Mouse (Mus musculus) spleen, postnatal 36 days (tissue): ENCODE data around the gene Gm43738.
A peak's percentile ranks its signal among the peaks of the same experiment; 100 is the strongest.

ENCODE experiments used
- DNase-seq, 2 experiments: peaks; one replicate each; pipeline ENCODE4 v3.0.0; 2022; ENCODE audit warnings: low spot score in 2 of 2, mixed read lengths in 1 of 2

Gm43738 gene

DNA sequence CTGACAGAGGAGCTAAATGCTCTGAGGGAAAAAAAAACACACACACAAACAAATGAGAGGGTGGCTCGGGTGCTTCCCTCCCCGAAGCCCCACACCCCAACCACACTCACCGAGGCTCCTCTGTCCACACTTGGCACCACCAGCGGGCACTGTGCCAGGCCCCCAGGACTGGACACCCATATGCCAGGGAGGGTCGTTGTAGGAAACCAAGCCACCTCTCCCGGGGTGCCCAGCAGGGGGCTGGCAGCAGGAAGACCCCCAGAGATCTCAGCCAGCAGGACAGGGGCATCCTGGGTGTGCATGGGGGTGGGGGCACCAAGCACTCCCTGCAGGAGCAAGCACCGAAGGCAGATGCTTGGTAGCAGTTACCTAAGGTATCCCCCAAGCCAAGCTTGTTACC, at the start of gene Gm43738:
Gm43738 (minus strand) TSS at position 289 of the 400 bp plus-strand sequence.
- DNase-seq = no peak

DNA sequence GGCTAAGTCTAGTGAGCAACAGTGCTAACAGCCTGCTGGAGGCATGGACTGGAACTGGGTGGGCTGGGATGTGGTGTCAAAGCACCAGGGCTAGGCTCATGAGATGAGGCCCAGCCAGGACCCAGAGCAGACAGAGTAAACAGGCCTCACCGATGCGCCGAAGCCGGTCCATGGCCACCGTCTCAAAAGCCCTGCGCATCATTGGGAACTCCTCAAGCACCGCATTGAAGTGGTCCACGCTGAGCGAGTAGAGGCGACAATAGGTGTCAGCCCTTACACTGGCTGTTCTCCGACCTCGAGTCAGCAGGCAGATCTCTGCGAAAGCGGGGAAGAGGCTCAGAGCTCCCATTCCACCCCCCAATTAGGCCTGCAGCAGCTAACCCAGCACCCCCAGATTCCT, 47.7 kb upstream of the Gm43738 start:
- no peak for DNase-seq

DNA sequence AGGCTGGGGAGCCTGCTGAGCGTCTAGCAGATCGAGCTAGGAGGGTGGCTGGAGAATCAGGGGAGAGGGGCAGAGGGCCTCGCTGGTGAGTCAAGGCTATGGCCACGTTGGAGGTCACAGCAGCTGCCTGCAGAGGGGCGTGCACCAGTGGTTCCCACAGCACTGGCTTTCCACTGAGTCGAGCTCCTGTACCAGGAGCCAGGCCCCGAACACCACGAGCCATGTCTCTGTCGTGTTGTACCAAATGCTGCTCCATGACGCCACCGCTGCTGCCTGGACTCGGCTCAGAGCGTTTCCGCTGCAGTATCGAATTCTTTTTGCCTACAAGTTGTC, 47.0 kb upstream of the Gm43738 start:
- DNase-seq = no peak

DNA sequence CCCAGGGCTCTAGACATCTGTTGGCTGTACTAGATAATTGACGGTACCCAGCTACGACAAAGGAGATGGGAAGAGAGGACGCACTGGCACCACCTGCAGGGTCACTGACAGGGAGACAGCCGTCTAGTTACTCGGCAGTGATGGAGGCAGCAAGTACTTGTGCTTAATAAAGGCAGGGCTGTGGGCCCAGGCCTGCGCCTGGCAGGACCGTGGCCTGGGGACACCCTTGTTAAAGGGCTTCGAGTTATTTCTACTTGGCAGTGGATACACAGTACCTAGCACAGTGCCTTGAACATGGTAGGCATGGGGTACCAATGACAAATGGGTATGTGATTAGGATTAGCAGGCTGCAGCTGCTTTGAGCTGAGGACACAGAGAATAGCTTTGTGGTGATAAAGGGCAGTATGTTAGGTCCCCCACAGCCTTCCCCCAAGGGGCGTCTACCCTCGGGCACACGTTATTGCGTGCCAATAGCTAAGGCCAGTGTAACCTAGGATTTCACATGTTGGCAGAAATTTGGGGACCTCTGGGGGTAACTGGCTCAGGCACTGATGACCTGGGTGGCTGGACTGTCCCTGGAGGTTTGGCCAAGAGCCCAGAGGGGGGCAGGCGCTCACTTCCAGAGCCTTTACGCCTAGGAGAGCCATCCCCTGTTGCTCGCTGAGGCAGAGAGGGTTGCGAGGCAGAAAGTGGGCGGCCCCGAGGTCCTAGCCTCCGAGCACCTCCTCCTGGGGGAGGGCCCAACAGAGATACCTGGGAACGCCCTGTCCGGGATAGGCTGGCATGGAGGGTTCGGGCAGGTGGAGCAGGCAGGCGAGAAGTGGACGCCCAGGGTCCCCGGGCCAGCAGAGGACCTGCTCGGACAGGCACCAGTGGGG, 46.4 kb upstream of the Gm43738 start:
- no peak for DNase-seq

DNA sequence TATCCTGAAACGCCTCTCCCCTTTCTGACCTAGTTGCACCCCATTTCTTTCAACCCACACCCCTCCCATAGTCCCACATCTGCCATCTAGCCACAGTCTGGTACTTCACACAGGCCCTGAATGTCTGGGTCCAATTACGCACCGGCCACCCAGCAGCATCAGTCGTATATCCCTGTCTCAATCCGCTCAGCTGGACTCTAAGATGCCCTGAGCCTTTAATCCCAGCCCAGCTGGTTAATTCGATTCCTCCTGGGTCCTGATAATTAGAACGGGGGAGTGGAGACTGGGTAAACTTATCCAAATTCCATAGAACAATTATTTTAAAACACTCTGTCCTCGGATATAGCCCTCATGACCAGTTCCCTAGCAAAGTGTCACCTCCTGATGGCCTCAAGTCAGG, 44.7 kb upstream of the Gm43738 start:
- DNase-seq = no peak

DNA sequence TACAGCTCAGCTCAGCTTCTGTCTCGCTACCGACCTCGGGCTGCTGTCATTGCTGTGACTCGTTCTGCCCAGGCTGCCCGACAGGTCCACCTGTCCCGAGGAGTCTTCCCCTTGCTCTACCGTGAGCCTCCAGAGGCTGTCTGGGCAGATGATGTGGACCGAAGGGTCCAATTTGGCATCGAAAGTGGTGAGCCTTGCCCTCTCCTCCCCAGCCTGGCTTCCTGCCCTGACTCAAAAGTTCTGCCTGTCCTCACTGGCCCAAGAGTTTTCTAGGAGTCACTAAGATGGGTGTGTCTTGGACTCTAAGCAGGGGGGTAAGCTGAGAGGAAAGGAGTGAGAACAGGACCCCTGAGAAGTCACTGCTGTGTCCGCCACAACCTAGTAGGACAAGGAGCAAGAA, 43.9 kb upstream of the Gm43738 start:
- no peak for DNase-seq

DNA sequence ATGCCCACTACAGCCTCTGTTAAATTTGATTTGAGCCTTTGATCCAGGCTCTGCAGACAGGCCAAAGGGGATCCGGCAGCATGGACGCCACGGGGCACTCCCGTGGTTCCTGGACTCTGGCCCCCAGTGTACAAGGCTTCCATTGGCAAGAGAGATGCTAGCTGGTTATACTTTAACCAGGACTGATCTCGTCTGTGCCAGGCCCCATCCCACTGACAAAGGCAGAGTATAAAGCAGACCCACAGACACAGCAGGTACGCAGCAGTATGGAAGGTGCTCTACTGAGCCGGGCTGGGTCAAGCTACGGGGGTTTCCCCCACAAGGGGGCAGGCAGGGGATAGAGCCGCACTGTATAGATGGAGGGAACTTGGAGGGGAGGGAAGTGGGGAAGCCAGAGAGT, 35.5 kb upstream of the Gm43738 start:
- no peak for DNase-seq

DNA sequence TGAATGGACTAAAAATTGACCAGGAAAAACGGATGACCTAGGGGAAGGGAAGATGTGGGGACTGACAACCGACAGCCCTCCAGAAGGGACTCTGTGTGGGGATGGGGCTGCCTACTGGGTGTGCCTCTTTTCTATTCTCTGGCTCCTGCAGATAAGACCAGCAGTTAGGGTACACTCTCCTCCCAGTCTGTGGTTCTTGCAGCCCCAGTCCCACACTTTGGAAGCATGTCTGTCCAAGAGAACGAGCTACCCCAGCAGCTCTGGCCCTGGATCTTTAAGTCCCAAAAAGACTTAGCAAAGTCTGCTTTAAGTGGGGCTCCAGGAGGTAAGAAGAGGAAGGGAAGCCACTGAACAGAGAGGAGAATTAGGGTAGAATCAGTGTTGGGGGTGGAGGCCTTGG, 35.1 kb upstream of the Gm43738 start, which contains the start of gene Pklr:
Pklr (plus strand) TSS at position 185 of the 400 bp plus-strand sequence.
- no peak for DNase-seq

DNA sequence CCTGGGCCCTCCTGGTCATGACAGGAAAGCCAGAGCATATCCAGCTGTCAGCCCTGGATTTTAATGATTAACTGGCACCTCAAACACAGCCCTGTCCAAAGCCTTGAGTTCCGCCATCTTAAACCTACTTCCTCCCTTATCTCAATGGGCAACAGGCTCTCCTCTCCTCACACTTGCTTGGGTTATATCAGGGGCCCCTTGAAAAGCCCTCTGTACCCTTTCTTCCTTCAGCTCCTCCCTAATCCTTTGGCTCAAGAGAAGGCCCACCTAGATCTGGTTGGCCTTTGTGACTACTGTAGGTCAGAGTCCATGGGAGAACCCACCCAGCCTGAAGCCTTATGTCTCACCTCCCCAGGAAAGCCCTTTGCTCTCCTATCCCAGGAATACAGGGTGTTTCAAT, 32.9 kb upstream of the Gm43738 start:
- DNase-seq = no peak

DNA sequence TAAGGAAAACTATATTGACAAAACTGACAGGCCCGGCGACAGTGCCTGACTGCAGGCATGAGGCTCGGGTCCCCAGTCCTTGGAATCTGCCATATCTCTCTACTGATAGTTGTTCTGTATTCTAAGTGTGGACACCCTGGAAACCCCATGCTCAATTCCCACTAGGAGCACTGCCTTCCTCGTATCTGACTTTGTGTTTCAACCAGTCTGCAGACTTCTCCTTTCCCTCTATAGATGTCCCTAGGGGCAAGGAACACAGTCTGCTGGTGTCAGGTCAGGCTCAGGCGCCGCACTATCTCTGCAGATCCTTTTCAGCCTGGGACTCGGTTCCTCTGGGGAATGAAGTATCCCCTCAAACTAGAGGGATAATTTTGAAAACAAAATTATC, 32.2 kb upstream of the Gm43738 start:
- no peak for DNase-seq

DNA sequence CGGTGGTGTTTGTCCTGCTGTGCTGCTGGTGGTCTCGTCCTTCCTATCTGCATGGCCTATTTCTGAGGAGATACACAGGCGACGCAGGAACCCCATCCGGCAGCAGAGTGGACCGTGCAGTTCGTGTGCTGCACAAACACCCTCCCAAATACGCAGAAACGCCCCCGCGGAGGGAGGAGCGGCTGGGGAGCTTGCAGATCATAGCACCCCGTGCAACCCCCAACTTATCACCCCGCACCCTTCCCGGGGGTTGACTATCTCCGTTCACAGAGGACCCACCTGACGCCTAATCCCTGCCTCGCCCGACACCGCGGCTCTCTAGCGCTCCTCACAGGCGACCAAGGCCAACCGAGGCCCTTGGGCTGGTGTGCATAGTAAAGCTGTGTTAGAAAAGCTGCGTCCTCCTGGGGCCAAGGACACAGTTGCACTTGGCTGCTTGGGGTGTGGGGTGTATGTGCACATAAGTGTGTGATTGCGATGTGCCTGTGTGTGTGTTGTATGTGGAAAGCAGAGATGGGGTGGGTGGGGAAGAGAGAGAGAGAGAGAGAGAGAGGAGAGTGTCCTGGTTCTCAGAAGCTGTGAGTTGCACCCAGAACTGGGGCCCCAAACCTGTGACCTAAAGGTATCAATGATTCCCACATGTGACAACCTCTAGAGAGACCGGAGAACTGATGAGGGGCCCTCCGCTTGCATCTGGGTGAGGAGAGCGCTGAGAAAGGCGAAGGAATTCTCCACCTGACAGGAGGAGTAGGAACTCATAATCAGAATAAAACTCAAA, 31.6 kb upstream of the Gm43738 start:
- peak; percentile 50 to 63 for DNase-seq

DNA sequence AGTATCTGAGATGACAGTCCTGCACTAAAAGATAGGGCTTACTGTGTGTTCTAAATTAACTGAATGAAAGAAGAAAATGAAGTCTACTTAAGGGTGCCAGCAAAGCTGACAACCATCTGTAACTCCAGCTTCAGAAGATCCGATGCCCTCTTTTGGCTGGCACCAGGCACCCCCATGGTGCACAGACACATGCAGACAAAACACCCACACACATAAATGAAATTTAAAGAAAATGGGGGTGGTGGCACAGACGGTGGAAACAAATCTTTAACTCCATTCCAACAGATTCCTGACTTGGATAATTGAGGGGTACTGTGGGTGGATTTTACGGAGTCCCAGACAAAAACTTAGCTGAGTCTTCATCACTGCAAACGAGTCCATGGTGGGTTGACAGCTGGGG, 30.9 kb upstream of the Gm43738 start:
- no peak for DNase-seq

DNA sequence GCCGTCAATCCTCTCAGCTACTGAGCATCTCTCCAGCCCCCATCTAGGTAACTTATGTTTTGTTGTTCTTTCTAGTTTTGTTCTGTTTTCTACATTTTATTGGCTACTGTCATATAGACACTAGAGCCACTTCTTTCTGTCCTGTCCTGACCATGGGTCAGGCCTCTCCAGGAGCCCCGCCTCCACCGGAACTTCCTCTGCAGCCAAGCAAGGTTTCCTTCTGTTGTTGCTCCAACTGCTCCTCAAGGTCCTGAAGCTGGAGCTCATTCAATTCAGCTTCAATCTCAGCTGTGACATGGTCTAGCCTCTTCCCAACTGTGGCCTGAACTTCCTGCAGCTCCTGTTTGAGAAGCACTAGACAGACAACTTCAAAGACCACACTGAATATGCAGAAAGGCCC, 29.0 kb upstream of the Gm43738 start:
- no peak for DNase-seq

DNA sequence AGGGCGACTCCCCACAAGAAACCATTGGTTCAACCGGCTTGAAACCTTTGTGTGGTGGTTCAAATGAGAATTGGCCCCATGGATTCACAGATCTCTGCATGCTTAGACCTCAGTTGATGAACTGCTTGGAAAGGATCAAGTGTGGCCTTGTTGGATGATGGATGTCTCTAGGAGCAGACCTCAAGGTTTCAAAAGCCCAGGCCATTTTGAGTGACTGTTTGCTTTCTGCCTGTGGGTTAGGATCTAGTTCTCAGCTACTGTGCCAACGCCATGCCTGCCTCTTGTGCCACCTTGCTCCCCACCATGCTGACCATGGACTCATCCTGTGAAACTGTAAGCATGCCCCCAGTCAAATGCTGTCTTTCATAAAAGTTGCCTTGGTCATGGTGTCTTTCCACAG, 25.1 kb upstream of the Gm43738 start:
- DNase-seq = no peak

DNA sequence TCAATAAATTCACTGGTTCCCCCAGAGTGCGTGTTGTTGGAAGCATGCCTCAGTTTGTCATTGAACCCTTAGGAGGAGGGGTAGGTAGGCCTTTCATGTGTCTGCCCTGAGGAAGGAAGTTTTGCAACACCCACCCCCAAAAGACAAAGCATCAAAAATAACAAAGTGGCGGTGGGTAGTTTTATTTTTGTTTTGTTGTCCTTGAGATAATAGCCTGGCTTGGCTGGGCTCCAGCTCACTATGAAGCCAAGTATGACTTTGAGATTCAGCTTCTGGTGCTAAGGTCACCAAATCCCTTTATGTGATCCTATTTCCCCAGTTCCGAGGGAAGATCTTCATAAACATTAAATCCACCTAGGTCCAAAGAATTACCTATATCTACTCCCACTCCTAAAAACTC, 23.3 kb upstream of the Gm43738 start:
- no peak for DNase-seq

DNA sequence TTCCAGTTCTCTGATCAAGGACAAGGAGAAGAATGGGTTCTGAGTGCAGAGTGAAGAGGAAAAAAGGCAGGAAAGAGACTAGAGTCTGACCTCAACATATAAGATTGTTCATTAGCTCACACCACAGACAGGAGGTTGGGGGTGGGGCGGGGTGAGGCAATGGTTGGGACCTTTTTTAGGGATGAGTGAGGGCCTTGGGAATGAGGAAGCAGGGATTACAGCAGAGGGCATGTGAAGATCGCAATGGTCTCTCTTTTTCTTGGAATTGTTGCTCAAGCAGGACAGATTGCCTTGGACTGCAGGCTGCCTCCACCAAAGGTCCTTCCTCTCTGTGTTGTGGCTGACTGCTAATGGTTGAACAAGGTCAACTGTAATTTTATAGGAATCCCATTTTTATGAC, 22.4 kb upstream of the Gm43738 start:
- DNase-seq = no peak

DNA sequence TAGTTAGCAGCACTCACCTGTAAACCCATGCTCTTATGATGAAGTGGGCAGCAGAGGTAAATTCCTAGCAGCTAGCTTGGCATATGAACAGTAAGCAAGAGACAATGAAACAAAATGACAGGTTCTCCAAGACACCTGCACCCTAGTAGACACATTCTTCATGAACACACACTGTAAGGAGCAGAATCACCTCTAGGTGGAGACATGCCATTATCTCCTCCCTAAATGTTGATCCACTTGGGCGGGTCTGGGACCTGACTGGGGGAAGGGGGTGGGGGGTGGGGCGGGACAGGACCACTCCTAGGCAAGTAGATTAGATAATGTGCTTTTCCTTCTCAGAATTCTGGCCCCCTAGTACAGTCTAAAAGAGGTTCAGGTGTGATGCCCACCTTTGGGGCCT, 14.6 kb upstream of the Gm43738 start:
- peak in 1 of 2 experiments; percentile 45 for DNase-seq

DNA sequence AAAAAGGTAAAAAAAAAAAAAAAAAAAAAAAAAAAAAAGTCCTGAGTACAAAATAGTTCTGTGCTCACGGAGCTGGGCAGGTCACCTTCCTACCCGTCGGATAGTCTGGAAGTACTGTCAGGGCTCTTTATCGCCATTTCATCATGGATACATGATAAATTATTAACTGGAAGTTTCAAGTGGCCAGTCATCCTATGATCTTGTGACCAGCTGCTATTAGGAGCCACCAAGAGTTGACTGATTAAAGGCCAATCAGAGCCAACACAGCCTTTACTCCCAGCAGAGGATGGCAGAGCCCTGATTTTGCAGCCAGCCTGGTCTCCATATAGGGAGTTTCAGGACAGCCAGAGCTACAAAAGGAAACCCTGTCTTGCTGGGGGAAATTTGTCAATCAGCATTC, 12.2 kb upstream of the Gm43738 start:
- DNase-seq = no peak

DNA sequence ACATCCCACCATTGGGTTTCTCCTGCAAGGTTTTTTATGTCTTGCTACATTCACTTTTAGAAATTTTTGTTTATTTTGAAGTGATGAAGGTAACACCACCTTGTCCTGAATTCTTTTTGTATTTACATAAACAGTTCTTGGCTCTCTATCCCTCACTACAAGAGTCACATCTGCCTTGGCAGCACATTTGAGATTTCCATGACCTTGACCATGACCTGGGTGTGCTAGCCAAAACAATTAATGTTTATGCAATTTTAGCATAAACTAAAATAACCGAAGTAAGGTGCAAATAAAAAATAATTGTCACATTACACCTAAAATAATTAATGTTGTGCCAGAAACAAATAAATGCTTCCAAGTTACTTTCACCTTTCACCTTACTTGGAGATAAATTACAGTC, 7.2 kb upstream of the Gm43738 start:
- DNase-seq = no peak

DNA sequence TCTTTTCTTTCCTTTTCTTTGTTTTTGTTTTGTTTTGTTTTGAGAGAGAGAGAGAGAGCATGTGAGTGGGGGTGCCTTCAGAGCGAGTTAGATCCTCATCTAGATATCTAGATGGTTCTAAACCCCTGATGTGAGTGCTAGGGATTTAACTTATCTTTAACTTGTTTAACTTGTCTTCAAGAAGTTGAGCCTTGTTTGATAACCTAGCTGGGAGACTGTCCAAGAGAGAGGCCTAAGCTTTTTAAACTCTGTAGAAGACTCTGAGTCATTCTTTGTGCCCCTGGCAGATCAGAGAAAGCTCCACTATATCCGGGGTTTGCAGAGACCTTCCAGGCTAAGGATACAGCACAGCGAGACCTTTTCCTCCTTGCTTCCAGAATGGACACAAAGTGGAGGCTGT, 6.6 kb upstream of the Gm43738 start:
- no peak for DNase-seq

DNA sequence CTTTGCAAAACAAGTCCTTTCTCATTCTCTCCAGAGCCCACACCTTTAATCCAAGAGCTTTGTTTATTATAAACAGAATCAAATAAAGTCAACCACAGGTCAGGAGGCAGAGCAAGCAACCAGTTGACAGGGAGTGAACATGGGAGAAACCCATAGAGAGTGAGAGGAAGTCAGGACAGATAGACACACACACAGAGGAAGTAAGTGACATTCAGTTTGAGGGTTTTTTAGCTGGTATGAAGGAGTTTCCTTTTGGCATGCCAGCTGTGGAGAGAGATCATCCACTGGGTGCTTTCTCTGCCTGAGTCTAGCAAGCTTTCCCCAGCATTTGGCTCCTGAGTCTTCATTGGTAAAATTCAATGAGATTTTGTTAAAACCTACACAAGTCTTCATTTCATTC, 6.0 kb upstream of the Gm43738 start:
- DNase-seq = no peak

DNA sequence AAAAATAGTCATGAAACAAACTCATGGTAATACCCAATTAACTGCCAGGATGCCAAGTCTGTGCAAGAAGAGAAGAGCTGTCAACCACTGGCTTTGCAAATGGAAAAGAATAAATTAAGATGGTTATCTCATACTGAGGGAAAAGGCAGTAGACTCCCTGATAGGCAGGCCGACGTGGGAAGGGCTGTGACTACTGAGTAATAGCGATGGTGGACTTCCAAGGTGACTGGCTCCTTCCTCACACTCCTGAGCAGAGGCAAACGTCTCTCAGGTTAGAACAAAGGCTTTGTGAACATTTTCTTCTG, 2.3 kb upstream of the Gm43738 start:
- DNase-seq = no peak

DNA sequence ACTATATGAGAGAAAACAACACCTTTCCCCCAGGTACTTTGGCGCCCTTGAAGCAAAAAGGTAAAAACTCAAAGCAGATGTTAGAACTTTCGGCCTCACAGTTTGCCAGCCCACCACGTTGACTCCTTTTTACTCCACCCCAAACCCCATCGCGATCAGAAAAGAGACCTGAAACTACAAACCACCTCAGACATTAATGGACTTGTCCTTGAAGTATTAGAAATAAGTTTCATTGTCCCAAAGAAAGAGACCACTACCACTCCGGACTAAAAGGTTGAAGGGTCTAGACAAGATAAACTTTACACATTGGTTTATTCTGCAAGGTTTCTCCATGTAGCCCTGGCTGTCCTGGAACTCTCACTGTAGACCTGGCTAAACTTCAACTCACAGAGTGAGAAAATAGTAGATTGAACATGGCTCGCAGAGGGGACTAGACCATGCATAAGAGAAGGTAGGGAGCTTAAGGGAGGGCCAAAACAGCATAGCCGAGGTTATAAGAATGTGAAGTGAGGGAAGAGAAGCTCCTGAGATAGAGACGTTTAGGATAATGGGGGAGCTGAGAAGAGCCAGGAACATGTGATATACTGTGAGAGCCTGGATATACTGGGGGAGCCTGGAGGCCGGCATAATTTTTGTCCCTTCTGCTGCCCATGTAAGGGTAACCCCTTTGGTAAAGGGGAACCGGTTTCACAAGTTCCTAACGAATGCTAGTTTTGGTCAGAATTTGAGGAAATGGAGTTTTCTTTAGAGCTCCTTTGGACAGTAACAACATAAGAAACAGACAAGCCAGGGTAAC, 1.8 kb upstream of the Gm43738 start:
- DNase-seq = no peak
